Mouse (Mus musculus) testis, adult 2 months (tissue): ENCODE data around the gene Itgav.

Experiments
- CTCF ChIP-seq: fragments of 200-500 bp; IDR thresholded peaks from 2 replicates; pipeline ENCODE4 v1.5.1; 2012; ENCODE audit warnings: low read depth, mild to moderate bottlenecking, inconsistent platforms, low read length, moderate library complexity; ENCODE audit not compliant: control insufficient read depth, insufficient read depth, insufficient replicate concordance
- POLR2A ChIP-seq: fragments of 200-500 bp; IDR thresholded peaks from 2 replicates; pipeline ENCODE4 v1.6.1; 2012; ENCODE audit warnings: low read depth, mild to moderate bottlenecking, inconsistent platforms, low read length, moderate library complexity; ENCODE audit not compliant: control insufficient read depth

DNA sequence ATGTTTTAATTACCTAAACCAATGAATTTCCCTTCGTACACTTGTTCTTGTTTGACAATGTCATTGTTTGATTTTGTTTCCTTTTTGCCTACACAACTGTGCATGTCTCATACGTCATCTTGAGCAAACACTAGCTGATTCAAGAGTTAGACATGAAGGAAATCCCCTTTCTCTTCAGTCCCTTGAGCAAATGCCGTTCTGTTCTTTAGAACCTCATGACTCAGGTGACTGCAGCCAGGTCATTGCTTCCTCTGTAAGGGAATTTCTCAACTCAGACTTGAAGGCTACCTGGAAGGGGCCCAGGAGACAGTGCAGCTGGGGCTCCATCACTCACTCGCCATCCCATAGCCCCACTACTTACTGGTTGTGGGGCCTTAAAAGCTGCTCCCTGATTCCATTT is 23.5 kb upstream of the Itgav start:
- TF ChIP-seq POLR2A (no peak), CTCF (no peak)
